Mouse (Mus musculus): ENCODE data around the gene Map1b. TPM values are rescaled to one million over a fixed set of nuclear protein-coding genes. Genes with fewer than 3 reads are reported as not detected.
A peak's percentile ranks its signal among the peaks of the same experiment; 100 is the strongest.

The Map1b gene
- polyA plus RNA-seq, 1 experiment from 2014 or later, result 1,521 TPM

- H3K36me3 ChIP-seq (ENCODE audit: control insufficient read depth, insufficient read depth, low read length), result no peaks in the 10 kb centered on the region
- no peaks in the 10 kb centered on the region; the same call in 1 of the 2 replicates for H3K27me3 ChIP-seq (ENCODE audit: control insufficient read depth, insufficient read depth, low read length)
- peak; percentile 91 for DNase-seq (ENCODE audit: low spot score)
- 38% methylated on average over 6 of the region's 6 CpGs for WGBS
- no peak overlapping the region for H3K4me3 ChIP-seq (ENCODE audit: low read depth, low read length)
- no peaks in the 10 kb centered on the region for H3K9me3 ChIP-seq (ENCODE audit: control insufficient read depth, low read length)
- ATAC-seq (ENCODE audit: low FRiP score), result no peak
- no peak overlapping the region for H3K27ac ChIP-seq (ENCODE audit: low read depth, low read length)
- no peak overlapping the region for H3K4me2 ChIP-seq (replicated peaks; ENCODE audit: low read depth, low read length)
- 0 out of 2 replicates have a peak, but pooled peaks cover 2% of the 10 kb centered on the region for H3K4me1 ChIP-seq (replicated peaks; ENCODE audit: control insufficient read depth, insufficient read depth, low read length)
- no peak overlapping the region for H3K9ac ChIP-seq (ENCODE audit: low read depth, low read length)
Observed at GRCm38 (mm10) chr13:99375550-99375949, 140.8 kb downstream of the Map1b start.

GRCm38 (mm10) chr13:99374191-99374590 lies 142.1 kb downstream of the Map1b start:
- H3K36me3 ChIP-seq (ENCODE audit: control insufficient read depth, insufficient read depth, low read length), result no peaks in the 10 kb centered on the region
- DNase-seq (ENCODE audit: low spot score) (no peak), ATAC-seq (ENCODE audit: low FRiP score) (no peak)
- H3K9ac ChIP-seq (ENCODE audit: low read depth, low read length), result no peak overlapping the region
- H3K27ac ChIP-seq (ENCODE audit: low read depth, low read length), result no peak overlapping the region
- 80% methylated on average over 4 of the region's 4 CpGs for WGBS
- no peaks in the 10 kb centered on the region for H3K9me3 ChIP-seq (ENCODE audit: control insufficient read depth, low read length)
- H3K4me1 ChIP-seq (replicated peaks; ENCODE audit: control insufficient read depth, insufficient read depth, low read length), result 0 out of 2 replicates have a peak, but pooled peaks cover 2% of the 10 kb centered on the region
- no peak overlapping the region for H3K4me3 ChIP-seq (ENCODE audit: low read depth, low read length)
- no peaks in the 10 kb centered on the region; the same call in 1 of the 2 replicates for H3K27me3 ChIP-seq (ENCODE audit: control insufficient read depth, insufficient read depth, low read length)
- no peak overlapping the region for H3K4me2 ChIP-seq (replicated peaks; ENCODE audit: low read depth, low read length)

GRCm38 (mm10) chr13:99373684-99374083 lies 142.7 kb downstream of the Map1b start:
- Histone ChIP-seq H3K9ac (ENCODE audit: low read depth, low read length) (no peak overlapping the region), H3K4me1 (replicated peaks; ENCODE audit: control insufficient read depth, insufficient read depth, low read length) (0 out of 2 replicates have a peak, but pooled peaks cover 2% of the 10 kb centered on the region), H3K9me3 (ENCODE audit: control insufficient read depth, low read length) (no peaks in the 10 kb centered on the region), H3K4me2 (replicated peaks; ENCODE audit: low read depth, low read length) (no peak overlapping the region), H3K27ac (ENCODE audit: low read depth, low read length) (no peak overlapping the region), H3K27me3 (ENCODE audit: control insufficient read depth, insufficient read depth, low read length) (no peaks in the 10 kb centered on the region; the same call in 1 of the 2 replicates), H3K36me3 (ENCODE audit: control insufficient read depth, insufficient read depth, low read length) (no peaks in the 10 kb centered on the region), H3K4me3 (ENCODE audit: low read depth, low read length) (no peak overlapping the region)
- no peak for DNase-seq (ENCODE audit: low spot score)
- ATAC-seq (ENCODE audit: low FRiP score), result no peak
- WGBS, result 80% methylated on average over 7 of the region's 7 CpGs

Other genes starting within 250 kb of the Map1b start
- gene Ptcd2, start 171.8 kb downstream of the Map1b start, polyA plus RNA-seq (2014; fragmentation: Nextera tagmentation; extraction: Ambion mirVana), result 51.9 and 56.8 TPM in 2 replicates
- gene Mrps27, start 171.8 kb downstream of the Map1b start, polyA plus RNA-seq (2014; fragmentation: Nextera tagmentation; extraction: Ambion mirVana), result 55.6 and 59.2 TPM in 2 replicates